Mouse (Mus musculus) small intestine, adult 2 months (tissue): Measurements from ENCODE around the gene Klhl22.

Source experiments
- CTCF ChIP-seq: fragments of 200-500 bp; IDR thresholded peaks from 2 replicates; pipeline ENCODE4 v1.5.1; 2012; ENCODE audit warnings: low read depth, mild to moderate bottlenecking, control low read depth, inconsistent platforms, low read length, moderate library complexity, mixed read lengths; ENCODE audit not compliant: insufficient replicate concordance, insufficient read length; ENCODE audit errors: extremely low read depth
- POLR2A ChIP-seq: fragments of 200-500 bp; IDR thresholded peaks from 2 replicates; pipeline ENCODE4 v1.6.1; 2012; ENCODE audit warnings: low read depth, mild to moderate bottlenecking, control low read depth, inconsistent platforms, low read length, moderate library complexity

GRCm38 (mm10) chr16:17759813-17760321 is 449 bp downstream of the Klhl22 start:
- TF ChIP-seq CTCF: no peak
- TF ChIP-seq POLR2A: no peak
